Mouse (Mus musculus) embryonic facial prominence, embryonic 10.5 days (tissue): ENCODE measurements around the gene Olfr1453. TPM values are rescaled to one million over a fixed set of nuclear protein-coding genes. Genes with fewer than 3 reads are reported as not detected.
"Not testable (repeated sequence)": the region's sequence is repeated elsewhere in the genome, so short reads cannot be mapped to it uniquely, and the experiment has no call there.

ENCODE experiments used
- DNase-seq: peaks from one replicate; pipeline ENCODE4 v3.0.0-alpha.2; 2017; ENCODE audit warnings: low spot score
- H3K27ac ChIP-seq: fragments of 300-500 bp; sonication (generic); replicated peaks from 2 replicates; pipeline ENCODE4 v1.5.1; 2016; ENCODE audit warnings: mild to moderate bottlenecking
- H3K27me3 ChIP-seq: fragments of 300-500 bp; sonication (generic); replicated peaks from 2 replicates; pipeline ENCODE4 v1.6.1; 2016; ENCODE audit warnings: low read depth, mild to moderate bottlenecking; ENCODE audit not compliant: poor library complexity, severe bottlenecking
- H3K36me3 ChIP-seq: fragments of 300-500 bp; sonication (generic); replicated peaks from 2 replicates; pipeline ENCODE4 v1.6.1; 2016; ENCODE audit warnings: mild to moderate bottlenecking, moderate library complexity
- H3K4me1 ChIP-seq: fragments of 300-500 bp; sonication (generic); 2 replicates; pipeline ENCODE4 v1.6.1; 2016
- H3K4me3 ChIP-seq: fragments of 300-500 bp; sonication (generic); 2 replicates; pipeline ENCODE4 v1.5.1; 2016; ENCODE audit warnings: mild to moderate bottlenecking, moderate library complexity
- H3K9me3 ChIP-seq: fragments of 300-500 bp; sonication (generic); 2 replicates; pipeline ENCODE4 v1.6.1; 2016; ENCODE audit warnings: mild to moderate bottlenecking
- whole genome bisulfite sequencing: fragments of 180-500 bp; shearing (Covaris S2); methylation state at CpG from one replicate; pipeline ENCODE4 v1.1.7; 2016; 5-methylcytosine and 5-hydroxymethylcytosine counted together
- polyA plus RNA-seq: library from polyadenylated mRNA; unstranded; fragments of >200 nt; fragmentation: Nextera tagmentation; extraction: Ambion mirVana; gene quantifications from 2 replicates; pipeline ENCODE4 v1.2.1, GENCODE M21; 2016

Olfr1453 gene
- not detected in 2 replicates for polyA plus RNA-seq

GRCm38 (mm10) chr19:13028227-13028626 lies at the start of gene Olfr1453:
TSS of gene Olfr1453 (minus strand) at chr19:13028327.
- WGBS: 57% methylated on average over 1 of the region's 1 CpGs
- Histone ChIP-seq H3K27me3 (no peaks in the 10 kb centered on the region), H3K9me3 (peaks cover 5% of the 10 kb centered on the region; the same call in 1 of the 2 replicates), H3K27ac (no peak within 1 kb of the TSS), H3K36me3 (no peaks in the 10 kb centered on the region), H3K4me1 (no peaks in the 10 kb centered on the region), H3K4me3 (no peak within 1 kb of the TSS)
- no peak for DNase-seq

DNA sequence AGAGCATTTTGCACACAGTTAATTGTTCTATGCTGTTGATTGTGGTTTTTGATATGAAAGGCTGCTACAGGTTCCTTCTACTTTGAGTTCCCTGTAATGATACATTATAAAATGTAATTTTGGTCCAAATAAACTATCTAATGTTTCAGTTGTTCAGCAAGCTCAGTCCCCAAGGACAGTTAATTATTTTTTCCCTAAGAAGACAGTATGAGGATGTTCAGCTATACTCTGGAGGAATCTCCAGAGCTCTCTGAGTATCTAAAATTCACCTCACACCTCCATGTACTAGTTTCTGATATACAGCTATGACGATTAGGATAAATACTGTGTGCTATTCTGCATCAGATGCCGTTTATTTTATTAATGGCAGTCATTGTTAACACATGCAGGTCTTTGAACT lies 32.2 kb upstream of the Olfr1453 start, which contains the start of gene Olfr1454:
Gene Olfr1454, plus strand, starts transcription at position 301 of the 400 bp plus-strand sequence.
- DNase-seq: no peak
- H3K9me3 ChIP-seq: peaks cover 22% of the 10 kb centered on the region
- WGBS: 80% methylated on average over 2 of the region's 2 CpGs

GRCm38 (mm10) chr19:12994714-12995113 lies 33.4 kb downstream of the Olfr1453 start, which contains the start of gene Olfr1451:
TSS of gene Olfr1451 (plus strand) at chr19:12995014.
- peaks cover 36% of the 10 kb centered on the region; the same call in 1 of the 2 replicates for H3K9me3 ChIP-seq
- no peak for DNase-seq
- no peak within 1 kb of the TSS for H3K27ac ChIP-seq
- no peaks in the 10 kb centered on the region for H3K36me3 ChIP-seq
- no peak within 1 kb of the TSS for H3K4me3 ChIP-seq
- no peaks in the 10 kb centered on the region for H3K27me3 ChIP-seq
- no peaks in the 10 kb centered on the region for H3K4me1 ChIP-seq
- WGBS: 77% methylated on average over 2 of the region's 2 CpGs

More for the DNA sequence above, 32.2 kb upstream of the Olfr1453 start, which contains the start of gene Olfr1454:
- no peak within 1 kb of the TSS for H3K27ac ChIP-seq
- no peaks in the 10 kb centered on the region for H3K4me1 ChIP-seq
- no peaks in the 10 kb centered on the region for H3K36me3 ChIP-seq
- H3K4me3 ChIP-seq: no peak within 1 kb of the TSS
- no peaks in the 10 kb centered on the region for H3K27me3 ChIP-seq

GRCm38 (mm10) chr19:12992316-12992715 lies 35.8 kb downstream of the Olfr1453 start:
- H3K4me1 ChIP-seq, H3K36me3 ChIP-seq, H3K27me3 ChIP-seq, H3K4me3 ChIP-seq, DNase-seq, H3K27ac ChIP-seq: not testable (repeated sequence)
- H3K9me3 ChIP-seq: peaks cover 26% of the 10 kb centered on the region; the same call in 1 of the 2 replicates
- 93% methylated on average over 4 of the region's 4 CpGs for WGBS

Other genes starting within 250 kb of the Olfr1453 start
- gene Zfp91, start 232.2 kb downstream of the Olfr1453 start, polyA plus RNA-seq: 13.1 and 14.2 TPM in 2 replicates
- 0.71 and 0.72 TPM in 2 replicates for gene Lpxn, start 232.1 kb downstream of the Olfr1453 start, polyA plus RNA-seq
- not detected in 2 replicates for gene Gm5244, start 181.6 kb downstream of the Olfr1453 start, polyA plus RNA-seq
- not detected in 2 replicates for gene Olfr1444, start 171.0 kb downstream of the Olfr1453 start, polyA plus RNA-seq
- not detected in 2 replicates for gene Olfr1445, start 144.5 kb downstream of the Olfr1453 start, polyA plus RNA-seq
- gene Olfr1446, start 134.8 kb downstream of the Olfr1453 start, polyA plus RNA-seq: not detected in 2 replicates
- gene Olfr1447, start 124.6 kb downstream of the Olfr1453 start, polyA plus RNA-seq: not detected in 2 replicates
- not detected in 2 replicates for gene Olfr1448, start 103.9 kb downstream of the Olfr1453 start, polyA plus RNA-seq
- gene Olfr1449, start 97.5 kb downstream of the Olfr1453 start, polyA plus RNA-seq: not detected in 2 replicates
- not detected in 2 replicates for gene Olfr1450, start 78.1 kb downstream of the Olfr1453 start, polyA plus RNA-seq
- gene Olfr1451, start 33.3 kb downstream of the Olfr1453 start, polyA plus RNA-seq: not detected in 2 replicates
- not detected in 2 replicates for gene Olfr1454, start 32.3 kb upstream of the Olfr1453 start, polyA plus RNA-seq
- gene Olfr1457, start 69.6 kb upstream of the Olfr1453 start, polyA plus RNA-seq: not detected in 2 replicates
- gene Olfr1458, start 78.4 kb upstream of the Olfr1453 start, polyA plus RNA-seq: not detected in 2 replicates
- not detected in 2 replicates for gene Olfr1459, start 121.2 kb upstream of the Olfr1453 start, polyA plus RNA-seq
- not detected in 2 replicates for gene Olfr1461, start 134.7 kb upstream of the Olfr1453 start, polyA plus RNA-seq
- not detected in 2 replicates for gene Olfr1462, start 157.4 kb upstream of the Olfr1453 start, polyA plus RNA-seq
- gene Olfr1463, start 203.0 kb upstream of the Olfr1453 start, polyA plus RNA-seq: not detected in 2 replicates